Mouse (Mus musculus) erythroblast, embryonic 14.5 days (primary cell): ENCODE data around the gene Gja5. TPM values are rescaled to one million over a fixed set of nuclear protein-coding genes. Genes with fewer than 3 reads are reported as not detected.

Experiments
- H3K27me3 ChIP-seq: 2 replicates; pipeline ENCODE4 v1.6.1; 2012; ENCODE audit warnings: inconsistent platforms; ENCODE audit not compliant: control insufficient read depth
- H3K36me3 ChIP-seq: 2 replicates; pipeline ENCODE4 v1.6.1; 2012; ENCODE audit warnings: mild to moderate bottlenecking, inconsistent platforms; ENCODE audit not compliant: control insufficient read depth
- H3K4me1 ChIP-seq: 2 replicates; pipeline ENCODE4 v1.6.1; 2012; ENCODE audit warnings: inconsistent platforms; ENCODE audit not compliant: control insufficient read depth
- H3K4me3 ChIP-seq: replicated peaks from 2 replicates; pipeline ENCODE3; 2012; ENCODE audit warnings: moderate library complexity, mild to moderate bottlenecking, inconsistent platforms
- H3K9me3 ChIP-seq: 2 replicates; pipeline ENCODE4 v1.6.1; 2012; ENCODE audit warnings: low read length, inconsistent platforms, mixed read lengths; ENCODE audit not compliant: control insufficient read depth
- GATA1 ChIP-seq: IDR thresholded peaks from 2 replicates; pipeline ENCODE4 v1.6.1; 2012; ENCODE audit warnings: low read length, inconsistent platforms, mixed read lengths
- TAL1 ChIP-seq: IDR thresholded peaks from 3 replicates; pipeline ENCODE4 v1.6.1; 2012; ENCODE audit warnings: low read length, inconsistent platforms, mixed read lengths
- polyA plus RNA-seq: library from polyadenylated mRNA; stranded (reverse); fragments of >175 nt; gene quantifications from 2 replicates; pipeline ENCODE4 v1.2.3, GENCODE M21; 2012

Gja5 gene
- polyA plus RNA-seq, 1 experiment: not detected

DNA sequence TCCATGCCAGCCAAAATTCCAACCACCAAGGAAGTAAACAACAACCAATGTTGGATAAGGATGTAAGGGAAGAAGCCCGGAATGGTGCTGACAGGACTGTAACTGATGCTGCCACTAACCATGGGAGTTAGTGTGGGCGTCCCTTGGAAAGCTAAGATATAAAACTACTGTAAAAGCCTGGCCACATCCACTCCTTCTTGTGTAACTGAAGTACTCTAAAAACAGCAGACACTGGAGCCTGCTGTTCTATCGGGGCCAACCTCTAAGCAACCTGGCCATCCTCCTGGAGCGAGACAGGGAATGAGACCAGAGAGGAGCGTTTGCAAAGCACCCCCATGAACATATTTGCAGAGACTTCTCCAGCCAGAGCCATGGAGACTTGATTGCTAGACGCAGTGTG, 213.0 kb downstream of the Gja5 start:
- peaks cover 4% of the 10 kb centered on the region for H3K9me3 ChIP-seq
- no peaks in the 10 kb centered on the region for H3K4me1 ChIP-seq
- no peaks in the 10 kb centered on the region for H3K36me3 ChIP-seq
- H3K4me3 ChIP-seq: no peak overlapping the region
- TF ChIP-seq TAL1 (no peak), GATA1 (no peak)
- H3K27me3 ChIP-seq: no peaks in the 10 kb centered on the region

DNA sequence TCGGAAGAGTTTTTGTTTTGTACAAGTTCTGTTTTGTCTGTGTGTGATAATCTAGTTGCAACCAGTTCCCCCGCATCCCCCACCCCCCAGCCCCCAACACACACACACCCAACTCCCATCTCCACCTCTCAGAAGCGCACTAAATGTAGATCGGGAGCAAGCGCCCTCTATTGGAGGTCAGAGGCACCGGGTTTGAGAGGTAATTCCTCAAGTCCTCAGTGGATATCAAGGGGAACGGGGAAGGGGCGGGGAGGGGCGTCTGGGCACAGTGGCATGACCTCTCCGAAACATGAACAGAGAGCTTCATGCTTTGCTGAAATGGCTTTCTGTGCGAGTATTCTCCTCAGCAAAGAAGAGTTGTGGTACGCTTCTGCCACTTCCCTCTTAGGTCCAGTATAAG, 213.8 kb downstream of the Gja5 start:
- TF ChIP-seq GATA1 (no peak), TAL1 (no peak)
- Histone ChIP-seq H3K36me3 (no peaks in the 10 kb centered on the region), H3K4me1 (no peaks in the 10 kb centered on the region), H3K9me3 (peaks cover 4% of the 10 kb centered on the region), H3K4me3 (no peak overlapping the region), H3K27me3 (no peaks in the 10 kb centered on the region)

DNA sequence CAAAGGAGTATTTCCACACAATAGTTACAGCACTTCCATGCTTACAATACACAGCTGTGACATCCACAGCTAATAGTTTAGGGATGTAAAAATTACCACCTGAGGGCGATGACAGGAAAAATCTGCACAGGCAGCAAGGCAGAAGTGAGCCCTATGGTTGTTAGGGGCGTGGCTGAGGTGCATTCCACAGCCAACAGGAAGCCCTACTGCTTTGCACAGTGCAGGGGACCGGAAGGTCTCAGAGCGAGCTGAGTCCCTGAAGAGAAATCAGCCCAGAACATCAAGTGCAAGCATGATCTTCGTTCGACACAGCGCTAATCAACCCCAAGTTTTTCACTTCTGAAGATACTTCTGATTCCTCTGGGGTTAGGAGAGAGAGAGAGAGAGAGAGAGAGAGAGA, 219.7 kb downstream of the Gja5 start:
- H3K36me3 ChIP-seq: no peaks in the 10 kb centered on the region
- H3K4me3 ChIP-seq: no peak overlapping the region
- TF ChIP-seq TAL1: no peak
- TF ChIP-seq GATA1: no peak
- H3K9me3 ChIP-seq: peaks cover 4% of the 10 kb centered on the region
- no peaks in the 10 kb centered on the region for H3K4me1 ChIP-seq
- H3K27me3 ChIP-seq: no peaks in the 10 kb centered on the region

Other genes starting within 250 kb of the Gja5 start
- 0.02 TPM in 1 of 2 replicates, not detected in the other for gene Ankrd35, start 234.6 kb upstream of the Gja5 start, polyA plus RNA-seq
- 0.52 and 0.75 TPM in 2 replicates for gene Pias3, start 208.3 kb upstream of the Gja5 start, polyA plus RNA-seq
- gene Nudt17, start 196.1 kb upstream of the Gja5 start, polyA plus RNA-seq: 0.05 and 0.06 TPM in 2 replicates
- 1.2 TPM in 2 replicates for gene Polr3c, start 177.1 kb upstream of the Gja5 start, polyA plus RNA-seq
- gene Rnf115, start 177.0 kb upstream of the Gja5 start, polyA plus RNA-seq: 0.76 and 0.98 TPM in 2 replicates
- not detected in 2 replicates for gene Pdzk1, start 75.4 kb upstream of the Gja5 start, polyA plus RNA-seq
- gene Cd160, start 75.3 kb upstream of the Gja5 start, polyA plus RNA-seq: not detected in 2 replicates
- gene Gpr89, start 653 bp downstream of the Gja5 start, polyA plus RNA-seq: 0.11 and 0.18 TPM in 2 replicates
- gene Gja8, start 21.3 kb downstream of the Gja5 start, polyA plus RNA-seq: not detected in 2 replicates